Mouse (Mus musculus) lung, adult 2 months (tissue): Measurements from ENCODE around the gene Rpl10a. TPM values are rescaled to one million over a fixed set of nuclear protein-coding genes. Genes with fewer than 3 reads are reported as not detected.
A peak's percentile ranks its signal among the peaks of the same experiment; 100 is the strongest.

Source experiments
- DNase-seq: peaks from one replicate; pipeline ENCODE4 v3.0.0; 2022
- H3K4me1 ChIP-seq: fragments of 200-500 bp; 2 replicates; pipeline ENCODE4 v1.6.1; 2011; ENCODE audit warnings: low read length; ENCODE audit not compliant: control insufficient read depth, insufficient read depth
- H3K4me3 ChIP-seq: fragments of 200-500 bp; replicated peaks from 2 replicates; pipeline ENCODE3; 2011; ENCODE audit warnings: low read depth, mild to moderate bottlenecking, control low read depth, low read length; ENCODE audit errors: extremely low read depth
- CTCF ChIP-seq: fragments of 200-500 bp; IDR thresholded peaks from 2 replicates; pipeline ENCODE4 v1.5.1; 2011; ENCODE audit warnings: mild to moderate bottlenecking, low read length, control low read depth; ENCODE audit not compliant: insufficient read depth
- POLR2A ChIP-seq: fragments of 200-500 bp; IDR thresholded peaks from 2 replicates; pipeline ENCODE4 v1.6.1; 2011; ENCODE audit warnings: low read depth, mild to moderate bottlenecking, control low read depth, low read length, borderline replicate concordance; ENCODE audit errors: extremely low read depth
- WGBS: fragments of 180-500 bp; shearing (Covaris S2); methylation state at CpG from one replicate; pipeline ENCODE4 v1.1.7; 2018; 5-methylcytosine and 5-hydroxymethylcytosine counted together
- polyA plus RNA-seq: library from polyadenylated mRNA; depleted of rRNA; stranded (reverse); fragments of >200 nt; gene quantifications from 2 replicates; pipeline ENCODE4 v1.2.3, GENCODE M21; 2012; rRNA removed

The Rpl10a gene
- polyA plus RNA-seq, 1 experiment = 1,664 TPM

- TF ChIP-seq POLR2A (no peak), CTCF (peak; percentile 85)
- WGBS = 2% methylated on average over 13 of the region's 13 CpGs
- Histone ChIP-seq H3K4me1 (0 out of 2 replicates have a peak, but pooled peaks cover 3% of the 10 kb centered on the region), H3K4me3 (no peak overlapping the region)
- peak; percentile 90 for DNase-seq
These were observed 40.2 kb downstream of the Rpl10a start for GRCm38 (mm10) chr17:28368449-28368848.

- WGBS = 64% methylated on average over 5 of the region's 5 CpGs
These were observed 40.8 kb downstream of the Rpl10a start for GRCm38 (mm10) chr17:28369056-28369455.

GRCm38 (mm10) chr17:28371286-28371685, 43.0 kb downstream of the Rpl10a start:
- DNase-seq = no peak
- 71% methylated on average over 2 of the region's 2 CpGs for WGBS
- 0 out of 2 replicates have a peak, but pooled peaks cover 3% of the 10 kb centered on the region for H3K4me1 ChIP-seq
- TF ChIP-seq CTCF = no peak
- no peak for TF ChIP-seq POLR2A
- H3K4me3 ChIP-seq = no peak overlapping the region

More at GRCm38 (mm10) chr17:28369056-28369455, 40.8 kb downstream of the Rpl10a start:
- no peak overlapping the region for H3K4me3 ChIP-seq
- 0 out of 2 replicates have a peak, but pooled peaks cover 3% of the 10 kb centered on the region for H3K4me1 ChIP-seq
- TF ChIP-seq POLR2A (no peak), CTCF (no peak)
- no peak for DNase-seq

- Histone ChIP-seq H3K4me3 (no peak overlapping the region), H3K4me1 (0 out of 2 replicates have a peak, but pooled peaks cover 3% of the 10 kb centered on the region)
- TF ChIP-seq CTCF (no peak), POLR2A (no peak)
- 86% methylated on average over 1 of the region's 1 CpGs for WGBS
- no peak for DNase-seq
These were observed 43.7 kb downstream of the Rpl10a start for GRCm38 (mm10) chr17:28371941-28372340.

- H3K4me3 ChIP-seq = no peak overlapping the region
- 19% methylated on average over 10 of the region's 10 CpGs for WGBS
These were observed 45.5 kb downstream of the Rpl10a start for GRCm38 (mm10) chr17:28373821-28374220.

GRCm38 (mm10) chr17:28374494-28374893, 46.2 kb downstream of the Rpl10a start:
- DNase-seq = no peak
- Histone ChIP-seq H3K4me1 (no peaks in the 10 kb centered on the region), H3K4me3 (no peak overlapping the region)
- TF ChIP-seq POLR2A (no peak), CTCF (no peak)
- whole genome bisulfite sequencing = 19% methylated on average over 16 of the region's 16 CpGs

More at GRCm38 (mm10) chr17:28373821-28374220, 45.5 kb downstream of the Rpl10a start:
- DNase-seq = no peak
- H3K4me1 ChIP-seq = no peaks in the 10 kb centered on the region
- TF ChIP-seq CTCF (peak; percentile 75), POLR2A (no peak)

- no peak overlapping the region for H3K4me3 ChIP-seq
- WGBS = 10% methylated on average over 17 of the region's 17 CpGs
- H3K4me1 ChIP-seq = no peaks in the 10 kb centered on the region
- DNase-seq = no peak
- no peak for TF ChIP-seq POLR2A
- no peak for TF ChIP-seq CTCF
These were observed 47.4 kb downstream of the Rpl10a start for GRCm38 (mm10) chr17:28375592-28376061.

GRCm38 (mm10) chr17:28380255-28380654, 52.0 kb downstream of the Rpl10a start:
- DNase-seq = no peak
- TF ChIP-seq POLR2A (no peak), CTCF (no peak)
- no peaks in the 10 kb centered on the region for H3K4me1 ChIP-seq
- no peak overlapping the region for H3K4me3 ChIP-seq
- WGBS = 13% methylated on average over 6 of the region's 6 CpGs

Other genes starting within 250 kb of the Rpl10a start
- gene Tcp11, start 247.8 kb upstream of the Rpl10a start, polyA plus RNA-seq = 13.4 and 16.9 TPM in 2 replicates
- gene Scube3, start 186.3 kb upstream of the Rpl10a start, polyA plus RNA-seq = 3.1 and 3.6 TPM in 2 replicates
- gene Zfp523, start 151.3 kb upstream of the Rpl10a start, polyA plus RNA-seq = 69.0 and 75.8 TPM in 2 replicates
- gene Def6, start 120.7 kb upstream of the Rpl10a start, polyA plus RNA-seq = 15.2 and 22.0 TPM in 2 replicates
- 33.3 and 41.7 TPM in 2 replicates for gene Ppard, start 95.8 kb upstream of the Rpl10a start, polyA plus RNA-seq
- 18.2 and 21.7 TPM in 2 replicates for gene Fance, start 15.0 kb upstream of the Rpl10a start, polyA plus RNA-seq
- 28.1 and 30.7 TPM in 2 replicates for gene Tead3, start 22.3 kb downstream of the Rpl10a start, polyA plus RNA-seq
- 7.0 and 7.2 TPM in 2 replicates for gene Tulp1, start 36.8 kb downstream of the Rpl10a start, polyA plus RNA-seq
- gene Fkbp5, start 189.1 kb downstream of the Rpl10a start, polyA plus RNA-seq = 8.8 and 14.8 TPM in 2 replicates
- gene Armc12, start 202.3 kb downstream of the Rpl10a start, polyA plus RNA-seq = not detected in 2 replicates
- not detected in 2 replicates for gene Clpsl2, start 220.9 kb downstream of the Rpl10a start, polyA plus RNA-seq
- 1.8 and 16.1 TPM in 2 replicates for gene Clps, start 232.3 kb downstream of the Rpl10a start, polyA plus RNA-seq
- gene Lhfpl5, start 247.2 kb downstream of the Rpl10a start, polyA plus RNA-seq = not detected in 2 replicates